Mouse (Mus musculus) embryonic facial prominence, embryonic 15.5 days (tissue): ENCODE measurements at regions not wholly inside any gene's neighbourhood (a gene's known extent, or its start where the extent isn't known, plus 50 kb on each side); places are given as distances from the start of the nearest gene placed in this dataset.

Experiments
- ATAC-seq: fragments of 200-750 bp; cut with Nextera tagmentation; 2 replicates; pipeline ENCODE4 v1.8.0; 2017; ENCODE audit warnings: low read depth, moderate TSS enrichment; ENCODE audit not compliant: insufficient number of reproducible peaks, low FRiP score, low TSS enrichment
- H3K27ac ChIP-seq: fragments of 300-500 bp; sonication (generic); replicated peaks from 2 replicates; pipeline ENCODE4 v1.5.1; 2015; ENCODE audit warnings: mild to moderate bottlenecking, inconsistent platforms
- H3K27me3 ChIP-seq: fragments of 300-500 bp; sonication (generic); 2 replicates; pipeline ENCODE4 v1.6.1; 2015; ENCODE audit warnings: inconsistent platforms
- H3K36me3 ChIP-seq: fragments of 300-500 bp; sonication (generic); 2 replicates; pipeline ENCODE4 v1.6.1; 2015; ENCODE audit warnings: mild to moderate bottlenecking, inconsistent platforms
- H3K4me1 ChIP-seq: fragments of 300-500 bp; sonication (generic); 2 replicates; pipeline ENCODE4 v1.6.1; 2015; ENCODE audit warnings: inconsistent platforms
- H3K4me2 ChIP-seq: fragments of 300-500 bp; sonication (generic); replicated peaks from 2 replicates; pipeline ENCODE4 v1.6.1; 2015; ENCODE audit warnings: mild to moderate bottlenecking, inconsistent platforms
- H3K4me3 ChIP-seq: fragments of 300-500 bp; sonication (generic); replicated peaks from 2 replicates; pipeline ENCODE4 v1.5.1; 2015; ENCODE audit warnings: mild to moderate bottlenecking, inconsistent platforms
- H3K9ac ChIP-seq: fragments of 300-500 bp; sonication (generic); 2 replicates; pipeline ENCODE4 v1.6.1; 2015; ENCODE audit warnings: inconsistent platforms
- H3K9me3 ChIP-seq: fragments of 300-500 bp; sonication (generic); replicated peaks from 2 replicates; pipeline ENCODE4 v1.6.1; 2016; ENCODE audit warnings: inconsistent platforms
- WGBS: fragments of 180-500 bp; shearing (Covaris S2); methylation state at CpG from one replicate; pipeline ENCODE4 v1.1.7; 2015; 5-methylcytosine and 5-hydroxymethylcytosine counted together

DNA sequence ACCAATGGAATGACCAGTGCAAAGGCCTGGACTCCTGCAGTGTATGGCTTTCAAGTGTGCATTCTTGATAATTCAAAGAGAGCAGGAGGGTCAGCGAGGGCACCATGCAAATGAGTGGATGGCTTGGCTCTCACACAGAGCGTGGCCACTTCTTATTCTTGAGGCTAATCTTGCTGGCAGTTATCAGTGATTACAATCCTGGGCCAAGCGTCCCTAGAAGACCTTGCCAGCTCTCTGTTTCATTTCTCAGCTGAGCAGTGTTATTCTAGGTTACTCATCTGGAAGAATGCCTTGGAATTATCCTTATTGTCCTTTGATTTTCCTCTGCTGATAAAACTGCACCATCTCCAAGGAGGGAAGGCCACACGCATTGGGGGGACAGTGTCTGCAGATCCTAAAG lies 388.5 kb downstream of the Ttll7 start:
- Histone ChIP-seq H3K9me3 (no peaks in the 10 kb centered on the region), H3K27me3 (no peaks in the 10 kb centered on the region), H3K4me3 (no peak overlapping the region), H3K9ac (no peak overlapping the region), H3K36me3 (no peaks in the 10 kb centered on the region), H3K4me2 (no peak overlapping the region), H3K4me1 (no peaks in the 10 kb centered on the region), H3K27ac (no peak overlapping the region)
- 81% methylated on average over 4 of the region's 4 CpGs for WGBS
- ATAC-seq, result no peak

GRCm38 (mm10) chr3:147244911-147245430 lies 392.8 kb downstream of the Ttll7 start:
- WGBS, result 70% methylated on average over 5 of the region's 5 CpGs
- no peaks in the 10 kb centered on the region for H3K4me1 ChIP-seq
- no peak overlapping the region for H3K9ac ChIP-seq
- H3K4me3 ChIP-seq, result no peak overlapping the region
- no peaks in the 10 kb centered on the region for H3K9me3 ChIP-seq
- H3K36me3 ChIP-seq, result no peaks in the 10 kb centered on the region
- no peaks in the 10 kb centered on the region for H3K27me3 ChIP-seq
- H3K4me2 ChIP-seq, result no peak overlapping the region
- ATAC-seq, result no peak
- no peak overlapping the region for H3K27ac ChIP-seq

- Histone ChIP-seq H3K9me3 (no peaks in the 10 kb centered on the region), H3K4me1 (no peaks in the 10 kb centered on the region), H3K36me3 (no peaks in the 10 kb centered on the region), H3K27ac (no peak overlapping the region), H3K4me2 (no peak overlapping the region), H3K27me3 (no peaks in the 10 kb centered on the region), H3K4me3 (no peak overlapping the region), H3K9ac (no peak overlapping the region)
- 56% methylated on average over 5 of the region's 5 CpGs for WGBS
- no peak for ATAC-seq
Measured at GRCm38 (mm10) chr3:147246141-147246540, 394.0 kb downstream of the Ttll7 start.

GRCm38 (mm10) chr3:147249466-147249865 lies 397.3 kb downstream of the Ttll7 start:
- WGBS, result 87% methylated on average over 1 of the region's 1 CpGs
- Histone ChIP-seq H3K4me1 (peaks cover 1% of the 10 kb centered on the region; the same call in 1 of the 2 replicates), H3K9ac (no peak overlapping the region), H3K27me3 (no peaks in the 10 kb centered on the region), H3K4me2 (no peak overlapping the region), H3K36me3 (no peaks in the 10 kb centered on the region), H3K4me3 (no peak overlapping the region), H3K27ac (no peak overlapping the region), H3K9me3 (no peaks in the 10 kb centered on the region)
- ATAC-seq, result no peak

GRCm38 (mm10) chr3:147249906-147250305 lies 397.7 kb downstream of the Ttll7 start:
- WGBS, result 64% methylated on average over 2 of the region's 2 CpGs
- H3K4me3 ChIP-seq, result no peak overlapping the region
- peaks cover 3% of the 10 kb centered on the region; the same call in 1 of the 2 replicates for H3K4me1 ChIP-seq
- H3K4me2 ChIP-seq, result no peak overlapping the region
- no peak overlapping the region for H3K27ac ChIP-seq
- no peaks in the 10 kb centered on the region for H3K27me3 ChIP-seq
- H3K9me3 ChIP-seq, result no peaks in the 10 kb centered on the region
- no peak for ATAC-seq
- no peak overlapping the region for H3K9ac ChIP-seq
- H3K36me3 ChIP-seq, result no peaks in the 10 kb centered on the region

- Histone ChIP-seq H3K4me2 (no peak overlapping the region), H3K27me3 (no peaks in the 10 kb centered on the region), H3K36me3 (no peaks in the 10 kb centered on the region), H3K9ac (no peak overlapping the region), H3K4me1 (peaks cover 3% of the 10 kb centered on the region; the same call in 1 of the 2 replicates), H3K4me3 (no peak overlapping the region), H3K9me3 (no peaks in the 10 kb centered on the region), H3K27ac (no peak overlapping the region)
- ATAC-seq, result no peak
- 87% methylated on average over 4 of the region's 4 CpGs for WGBS
Measured at GRCm38 (mm10) chr3:147252226-147252788, 400.1 kb downstream of the Ttll7 start.

DNA sequence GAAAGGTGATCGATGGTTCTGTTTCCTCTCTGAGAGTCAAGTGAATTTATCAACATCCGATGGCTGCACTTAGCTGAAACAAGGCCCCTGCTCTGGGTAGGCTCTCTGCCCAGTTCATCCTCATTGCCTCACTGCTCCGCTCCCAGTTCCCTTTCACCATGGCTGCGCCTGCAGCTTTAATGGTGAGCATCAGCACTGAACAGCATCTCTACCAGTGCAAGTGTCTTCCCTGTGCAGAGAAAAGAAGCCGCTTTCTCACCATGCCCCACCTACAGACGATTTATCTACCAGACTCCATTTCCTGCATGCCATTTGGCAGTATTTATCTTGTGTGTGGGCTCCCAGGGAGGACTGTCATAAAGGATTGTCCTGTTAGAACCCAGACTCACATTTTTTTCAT lies 400.6 kb downstream of the Ttll7 start:
- Histone ChIP-seq H3K9ac (no peak overlapping the region), H3K4me1 (peaks cover 3% of the 10 kb centered on the region; the same call in 1 of the 2 replicates), H3K9me3 (no peaks in the 10 kb centered on the region), H3K4me2 (no peak overlapping the region), H3K27me3 (no peaks in the 10 kb centered on the region), H3K36me3 (no peaks in the 10 kb centered on the region), H3K27ac (no peak overlapping the region), H3K4me3 (no peak overlapping the region)
- WGBS, result 77% methylated on average over 6 of the region's 6 CpGs
- ATAC-seq, result no peak

- H3K9ac ChIP-seq, result no peak overlapping the region
- WGBS, result 44% methylated on average over 5 of the region's 5 CpGs
- no peaks in the 10 kb centered on the region for H3K27me3 ChIP-seq
- H3K27ac ChIP-seq, result no peak overlapping the region
- H3K9me3 ChIP-seq, result no peaks in the 10 kb centered on the region
- H3K36me3 ChIP-seq, result no peaks in the 10 kb centered on the region
- H3K4me3 ChIP-seq, result no peak overlapping the region
- no peak for ATAC-seq
- peaks cover 3% of the 10 kb centered on the region; the same call in 1 of the 2 replicates for H3K4me1 ChIP-seq
- H3K4me2 ChIP-seq, result no peak overlapping the region
Measured at GRCm38 (mm10) chr3:147254454-147254853, 402.3 kb downstream of the Ttll7 start.

GRCm38 (mm10) chr3:147260958-147261595 lies 408.9 kb downstream of the Ttll7 start:
- 0 out of 2 replicates have a peak overlapping the region, but pooled peaks have one; percentile 4 for H3K27ac ChIP-seq
- WGBS, result 47% methylated on average over 10 of the region's 10 CpGs
- no peaks in the 10 kb centered on the region for H3K9me3 ChIP-seq
- H3K36me3 ChIP-seq, result no peaks in the 10 kb centered on the region
- H3K9ac ChIP-seq, result no peak overlapping the region
- H3K27me3 ChIP-seq, result no peaks in the 10 kb centered on the region
- no peak overlapping the region for H3K4me3 ChIP-seq
- no peaks in the 10 kb centered on the region for H3K4me1 ChIP-seq
- no peak overlapping the region for H3K4me2 ChIP-seq
- ATAC-seq, result no peak

- Histone ChIP-seq H3K9ac (no peak overlapping the region), H3K36me3 (no peaks in the 10 kb centered on the region), H3K4me1 (no peaks in the 10 kb centered on the region), H3K4me3 (no peak overlapping the region), H3K27me3 (no peaks in the 10 kb centered on the region), H3K4me2 (no peak overlapping the region), H3K27ac (no peak overlapping the region), H3K9me3 (no peaks in the 10 kb centered on the region)
- WGBS, result 39% methylated on average over 5 of the region's 5 CpGs
- ATAC-seq, result no peak
Measured at GRCm38 (mm10) chr3:147266556-147266955, 414.4 kb downstream of the Ttll7 start.

DNA sequence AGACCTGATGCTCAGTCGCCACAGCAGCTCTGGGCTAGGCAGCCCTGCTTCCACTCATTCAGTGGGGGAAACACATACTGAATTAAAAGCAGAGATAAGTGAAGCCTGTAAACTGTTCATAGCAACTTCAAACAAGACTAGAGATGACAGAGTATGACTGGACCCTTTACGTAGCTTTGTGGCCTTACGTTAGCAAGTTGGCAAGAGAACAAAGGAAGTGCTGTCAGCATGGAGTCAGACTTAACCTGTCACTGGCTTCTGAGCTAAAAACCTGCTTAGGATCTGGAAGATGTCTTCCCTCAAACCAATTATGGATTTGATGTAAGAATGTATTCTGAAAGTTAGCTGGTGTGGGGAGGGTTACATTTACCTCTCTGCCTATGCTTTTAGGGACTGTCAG lies 421.3 kb downstream of the Ttll7 start:
- 52% methylated on average over 3 of the region's 3 CpGs for WGBS
- Histone ChIP-seq H3K27ac (no peak overlapping the region), H3K4me3 (no peak overlapping the region), H3K4me2 (no peak overlapping the region), H3K9me3 (no peaks in the 10 kb centered on the region), H3K4me1 (no peaks in the 10 kb centered on the region), H3K27me3 (no peaks in the 10 kb centered on the region), H3K9ac (no peak overlapping the region), H3K36me3 (no peaks in the 10 kb centered on the region)
- ATAC-seq, result no peak

DNA sequence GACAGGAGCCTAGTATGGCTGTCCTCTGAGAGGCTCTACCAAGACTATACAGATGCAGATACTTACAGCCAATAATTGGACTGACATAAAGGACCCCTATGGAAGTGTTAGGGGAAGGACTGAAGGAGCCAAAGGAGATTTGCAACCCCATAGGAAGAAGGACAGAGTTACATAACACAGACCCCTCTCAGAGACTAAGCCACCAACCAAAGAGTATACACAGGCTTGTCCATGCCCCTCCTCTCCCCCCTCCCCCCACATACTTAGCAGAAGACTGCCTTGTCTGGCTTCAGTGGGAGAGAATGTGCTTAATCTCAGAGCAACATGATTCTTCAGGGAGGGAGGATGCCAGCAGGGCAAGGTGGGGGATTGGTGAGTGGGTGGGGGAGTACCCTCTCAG lies 426.4 kb downstream of the Ttll7 start:
- H3K27ac ChIP-seq, result no peak overlapping the region
- no peaks in the 10 kb centered on the region for H3K4me1 ChIP-seq
- no peak for ATAC-seq

More for the DNA sequence above, 426.4 kb downstream of the Ttll7 start:
- Histone ChIP-seq H3K9ac (no peak overlapping the region), H3K4me3 (no peak overlapping the region), H3K4me2 (no peak overlapping the region), H3K27me3 (no peaks in the 10 kb centered on the region), H3K9me3 (no peaks in the 10 kb centered on the region), H3K36me3 (no peaks in the 10 kb centered on the region)
